Mouse (Mus musculus): ENCODE measurements at regions not wholly inside any gene's neighbourhood (a gene's known extent, or its start where the extent isn't known, plus 50 kb on each side); places are given as distances from the start of the nearest gene placed in this dataset.
A peak's percentile ranks its signal among the peaks of the same experiment; 100 is the strongest.
"Not testable (repeated sequence)": the region's sequence is repeated elsewhere in the genome, so short reads cannot be mapped to it uniquely, and the experiment has no call there.

- not testable (repeated sequence) for DNase-seq
Measured at GRCm38 (mm10) chr12:80055894-80056293, 56.9 kb downstream of the Zfp36l1 start.

- no peak for DNase-seq
Measured at GRCm38 (mm10) chr12:80055394-80055793, 57.4 kb downstream of the Zfp36l1 start.

DNA sequence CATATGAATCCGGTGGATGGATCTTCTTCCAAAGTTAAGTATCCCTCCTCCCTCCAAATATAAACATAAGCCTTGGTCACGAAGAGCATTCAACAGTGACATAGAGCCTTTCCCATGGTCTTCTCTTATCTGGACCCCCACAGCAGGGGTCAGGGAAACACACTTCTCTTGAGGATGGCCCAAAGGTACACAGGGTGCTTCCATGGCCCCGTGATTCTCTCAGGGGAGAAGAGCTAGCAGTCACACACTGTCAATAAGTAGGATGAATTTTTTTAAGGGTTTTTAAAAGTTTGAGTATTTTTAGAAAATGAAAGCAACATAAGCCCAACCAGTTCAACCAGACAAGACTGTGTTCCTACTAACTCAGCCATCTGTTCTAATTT is 58.2 kb downstream of the Zfp36l1 start:
- DNase-seq, result no peak

DNA sequence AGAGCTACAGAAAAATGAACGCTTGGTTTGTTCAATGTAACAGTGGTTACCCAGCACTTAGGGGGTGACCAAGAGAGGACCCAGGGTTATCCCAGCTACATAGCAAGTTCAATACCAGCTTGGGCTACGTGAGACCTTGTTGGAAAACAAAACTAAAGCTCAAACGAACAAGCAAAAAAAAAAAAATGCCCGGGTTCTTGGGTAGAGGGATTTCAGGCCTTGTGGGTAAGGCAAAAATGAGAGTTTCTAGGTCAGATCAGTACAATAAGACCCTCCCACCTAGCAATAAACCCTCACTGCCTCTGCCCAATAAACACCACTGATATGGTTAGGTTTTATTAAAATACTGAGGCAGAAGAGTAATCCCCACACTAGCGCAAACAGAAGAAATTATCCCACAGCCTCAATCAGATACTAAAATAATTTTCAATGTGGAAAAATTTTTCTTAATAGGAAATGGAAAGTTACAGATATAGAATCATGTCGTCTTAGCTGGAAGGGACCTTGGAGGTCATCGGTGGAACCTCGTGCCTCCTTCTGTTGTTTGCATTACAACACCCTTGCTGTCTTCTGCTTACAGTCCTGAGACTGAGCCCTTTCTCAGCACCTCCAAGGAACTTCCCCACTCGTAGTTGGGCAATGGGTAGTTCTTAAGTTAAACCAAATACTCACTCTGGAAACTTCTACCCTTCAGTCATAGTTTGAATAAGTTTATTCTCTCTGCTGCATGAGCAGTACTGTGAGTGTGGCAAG is 58.7 kb downstream of the Zfp36l1 start:
- no peak for DNase-seq

GRCm38 (mm10) chr12:80048215-80048979 is 64.4 kb downstream of the Zfp36l1 start:
- DNase-seq, result no peak

GRCm38 (mm10) chr12:80046625-80047303 is 66.0 kb downstream of the Zfp36l1 start:
- no peak for DNase-seq

DNA sequence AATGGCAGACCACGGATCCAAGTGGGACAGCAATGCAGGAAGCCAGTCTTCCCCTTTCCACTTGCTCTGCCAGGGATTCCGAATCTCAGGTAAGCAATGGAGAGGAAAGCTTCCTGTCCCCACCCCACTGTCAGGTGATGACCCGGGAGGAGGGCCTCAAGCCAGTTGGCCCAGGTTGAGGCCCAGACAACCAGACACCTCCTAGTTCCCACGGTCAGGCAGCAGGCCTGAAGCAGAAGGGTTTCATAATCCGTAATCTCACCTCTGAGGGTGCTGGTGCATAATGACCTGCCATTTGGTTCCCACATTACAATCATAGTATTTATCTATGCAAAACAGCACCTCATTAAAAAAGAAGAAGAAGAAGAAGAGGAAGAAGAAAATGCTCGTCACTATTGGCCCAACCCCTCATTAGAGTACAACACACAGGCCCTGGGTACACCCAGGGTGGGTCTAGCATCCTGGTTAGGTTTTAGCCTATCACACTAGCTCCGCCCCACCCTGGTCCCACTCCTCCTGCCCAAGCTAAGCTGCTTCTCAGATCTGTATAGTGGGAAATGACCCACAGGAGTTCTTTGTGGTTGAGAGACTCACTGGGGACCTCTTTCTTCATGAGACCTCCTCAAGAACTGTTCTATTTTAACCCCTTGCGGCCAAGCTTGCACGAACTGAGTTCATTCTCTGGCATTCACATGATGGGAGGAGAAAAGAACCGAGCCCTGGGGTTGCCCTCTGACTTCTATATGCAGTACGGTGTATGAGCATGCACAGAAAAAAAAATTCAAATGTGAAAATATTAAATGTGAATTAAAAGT is 71.1 kb downstream of the Zfp36l1 start:
- DNase-seq, result no peak

DNA sequence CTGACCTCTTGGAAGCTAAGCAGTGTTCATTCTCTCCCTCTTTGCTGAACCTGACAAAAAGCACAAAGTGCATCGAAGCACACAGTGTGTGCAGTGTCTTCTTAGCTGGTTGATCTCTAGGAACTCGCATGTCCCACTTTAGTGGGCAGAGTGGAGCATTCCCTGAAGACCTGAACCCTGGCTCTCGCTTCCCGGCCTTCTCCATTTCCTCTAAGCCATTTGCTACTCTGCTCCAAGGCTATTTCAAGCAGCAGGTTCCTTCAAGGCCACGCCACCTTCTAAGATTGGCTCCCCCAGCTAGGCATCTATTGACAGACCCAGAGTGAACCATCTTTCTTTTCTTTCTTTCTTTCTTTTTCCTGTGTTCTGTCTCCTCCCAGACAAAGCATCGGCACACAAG is 71.8 kb downstream of the Zfp36l1 start:
- DNase-seq, result no peak

DNA sequence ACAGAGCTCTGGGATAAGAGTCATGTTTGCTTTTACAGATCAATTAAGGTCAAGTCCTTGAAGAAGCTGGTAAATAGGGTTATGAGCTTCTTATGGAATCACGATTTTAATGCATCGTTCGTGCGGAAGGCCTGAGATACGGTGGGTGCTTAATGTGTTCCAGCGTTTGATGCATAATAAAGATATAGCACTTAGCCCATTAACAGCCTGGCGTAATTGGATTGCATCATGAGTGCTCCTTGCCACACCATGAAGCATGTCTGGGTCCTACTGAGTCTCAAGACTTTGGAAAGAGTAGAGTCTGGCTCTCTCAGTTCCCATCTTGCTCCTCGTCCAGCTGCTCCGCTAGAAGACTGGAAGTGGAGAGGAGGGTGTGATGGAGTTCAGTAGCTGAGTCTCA is 72.6 kb downstream of the Zfp36l1 start:
- DNase-seq, result no peak

DNA sequence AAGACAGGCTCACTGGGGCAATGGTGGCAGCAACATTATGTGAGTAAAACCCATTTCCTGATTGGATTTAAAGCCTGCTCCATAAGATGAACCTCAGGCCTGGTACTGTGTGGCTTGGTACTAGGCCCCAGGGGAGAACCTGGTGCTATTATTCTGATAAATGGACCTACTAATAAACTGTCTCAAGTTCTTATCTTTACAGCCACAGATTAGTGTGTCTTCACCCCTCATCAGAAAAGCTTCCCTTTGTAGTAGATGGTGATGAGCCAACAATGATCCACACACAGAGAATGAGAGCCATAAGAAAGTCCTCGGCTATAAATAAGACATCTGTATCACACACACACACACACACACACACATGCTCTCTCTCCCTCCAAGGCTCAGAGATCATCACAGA is 73.7 kb downstream of the Zfp36l1 start:
- no peak for DNase-seq

DNA sequence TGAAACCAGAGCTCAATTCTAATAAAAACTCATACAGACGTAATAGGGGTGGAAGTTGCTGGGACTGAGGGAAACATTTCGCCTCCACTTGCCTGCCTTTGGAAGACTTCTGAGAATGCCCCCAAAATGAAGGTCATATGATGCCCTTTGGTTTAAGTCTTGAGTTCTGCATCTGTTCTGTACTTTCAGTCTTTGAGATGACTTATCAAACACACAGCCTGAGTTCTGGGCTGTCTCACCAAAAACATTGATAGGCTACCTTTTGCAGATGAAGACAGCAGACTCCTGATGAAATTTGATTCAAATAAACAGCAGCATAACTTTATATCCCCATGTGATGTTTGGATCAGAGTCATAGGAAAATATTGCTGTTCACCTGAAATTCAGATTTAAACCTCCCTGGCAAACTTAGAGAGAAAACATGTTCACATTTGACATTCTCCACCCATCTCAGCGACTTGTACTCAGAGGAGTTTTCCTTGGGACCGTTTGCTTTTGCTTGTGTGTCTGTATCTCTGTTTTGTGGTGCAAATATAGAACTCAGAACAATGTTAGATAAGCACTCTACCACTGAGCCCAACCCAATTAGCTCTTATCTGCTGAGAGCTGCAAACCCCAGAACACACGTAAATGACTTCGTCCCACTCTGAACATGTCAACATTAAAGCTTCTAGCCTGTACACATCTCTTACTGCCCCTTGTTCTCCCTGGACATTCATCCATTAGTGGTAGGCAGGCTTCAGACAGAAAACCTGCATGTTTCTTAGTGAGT is 77.1 kb downstream of the Zfp36l1 start:
- no peak for DNase-seq

DNA sequence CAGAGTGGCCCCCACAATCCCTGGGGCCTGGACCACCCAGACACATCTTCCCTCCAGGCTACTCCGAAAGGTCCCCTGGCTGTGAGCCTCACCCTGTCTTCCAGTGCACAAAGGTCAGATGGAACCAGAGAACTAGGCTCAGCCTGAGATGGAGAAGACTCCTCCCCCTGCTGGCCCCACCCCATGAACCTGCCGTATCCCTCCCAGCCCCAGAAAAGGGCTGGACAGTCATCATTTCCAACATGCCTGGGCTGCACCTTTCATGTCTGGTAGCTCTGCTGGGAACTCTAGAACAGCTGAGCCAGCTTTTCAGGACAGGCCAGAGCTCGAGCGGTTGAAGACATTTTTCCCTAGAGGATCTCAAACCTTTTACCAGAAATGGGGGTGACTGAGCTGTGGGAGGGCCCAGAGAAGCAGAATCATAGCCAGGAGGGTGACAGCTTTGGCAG is 77.8 kb downstream of the Zfp36l1 start:
- DNase-seq, result no peak

GRCm38 (mm10) chr12:80034100-80034499 is 78.7 kb downstream of the Zfp36l1 start:
- peak; percentile 15 to 28 for DNase-seq

DNA sequence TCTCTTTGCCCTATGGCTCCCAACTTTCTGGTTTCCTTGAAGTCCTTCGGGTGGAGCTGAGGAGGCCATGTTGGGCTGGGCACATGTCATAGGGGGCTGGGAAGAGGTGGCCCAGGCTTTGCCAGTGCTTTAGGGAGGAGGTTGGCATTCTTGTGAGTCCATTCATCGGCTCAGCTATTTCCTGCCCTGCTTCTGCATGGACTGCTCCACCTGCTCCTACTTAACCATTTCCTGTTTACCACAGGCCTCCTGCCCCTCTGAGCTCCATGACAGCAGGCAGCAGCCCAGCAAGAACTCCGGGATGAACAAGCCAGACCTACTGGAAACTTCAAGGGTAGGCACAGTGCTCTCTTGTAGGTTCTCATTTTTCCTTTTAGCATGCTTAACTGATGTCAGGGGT is 80.3 kb downstream of the Zfp36l1 start:
- no peak for DNase-seq

DNA sequence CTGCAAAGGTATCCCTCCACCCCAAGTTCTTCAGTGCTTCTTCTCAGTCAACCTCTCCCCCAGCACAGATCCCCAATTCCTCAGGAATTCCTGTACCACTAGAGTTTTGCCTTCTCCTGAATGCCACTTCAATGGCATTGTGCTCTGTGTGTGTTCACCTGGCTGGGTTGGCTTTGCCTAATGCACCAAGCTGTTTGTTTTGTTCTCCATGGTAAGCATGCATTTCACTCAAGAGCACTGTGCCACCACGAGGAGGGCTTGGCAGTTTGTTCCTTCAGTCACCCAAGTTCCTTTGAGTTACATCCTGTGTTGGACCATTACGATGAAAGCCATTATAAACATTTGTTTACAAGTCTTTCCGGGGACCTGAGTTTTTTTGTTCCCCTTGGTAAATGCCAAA is 84.5 kb downstream of the Zfp36l1 start:
- DNase-seq, result no peak

DNA sequence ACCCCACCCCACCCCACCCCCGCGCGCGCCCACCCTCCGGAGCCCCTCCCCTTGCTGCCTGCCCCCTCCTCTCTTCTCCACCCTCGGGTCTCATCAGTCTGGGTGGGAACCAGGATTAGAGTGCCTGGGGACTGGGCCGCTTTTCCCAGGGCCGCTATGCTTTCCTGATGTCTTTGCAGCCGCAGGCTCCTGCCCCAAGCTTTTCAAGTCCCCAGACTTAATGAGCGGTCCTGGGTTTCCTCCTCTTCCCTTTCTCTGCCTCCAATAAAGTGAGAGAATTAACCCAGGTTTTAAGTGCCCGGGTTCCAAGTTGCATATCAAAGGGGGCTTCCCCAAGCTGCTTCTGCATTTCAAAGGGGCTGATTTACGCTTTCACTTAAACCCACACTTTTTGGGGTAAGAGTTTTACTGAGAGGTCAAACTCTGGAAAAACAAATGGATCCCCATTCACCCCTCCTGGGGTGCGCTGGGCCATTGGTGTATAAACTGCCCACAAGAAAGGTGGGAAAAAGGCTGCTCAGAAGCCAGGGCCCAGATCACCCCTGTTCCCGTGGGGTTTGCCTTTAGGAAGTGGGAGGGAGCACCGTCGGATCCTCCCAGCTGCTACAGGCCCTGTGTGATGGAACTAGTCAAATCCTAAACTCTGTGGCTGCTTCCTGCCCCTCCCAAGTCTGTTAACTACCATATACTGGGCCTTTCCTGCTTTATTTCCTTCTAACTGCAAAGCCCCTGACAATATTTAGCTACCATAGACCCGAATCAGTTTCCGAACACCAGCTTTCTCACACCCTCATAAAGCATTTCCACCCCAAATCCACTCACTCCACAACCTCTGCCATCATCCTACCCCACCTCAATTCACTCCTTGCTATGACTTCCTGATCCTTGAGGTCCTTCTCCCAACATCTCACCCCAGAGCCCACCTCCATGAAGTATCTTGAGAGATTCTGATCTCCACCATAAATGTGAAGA is 89.4 kb downstream of the Zfp36l1 start:
- no peak for DNase-seq

DNA sequence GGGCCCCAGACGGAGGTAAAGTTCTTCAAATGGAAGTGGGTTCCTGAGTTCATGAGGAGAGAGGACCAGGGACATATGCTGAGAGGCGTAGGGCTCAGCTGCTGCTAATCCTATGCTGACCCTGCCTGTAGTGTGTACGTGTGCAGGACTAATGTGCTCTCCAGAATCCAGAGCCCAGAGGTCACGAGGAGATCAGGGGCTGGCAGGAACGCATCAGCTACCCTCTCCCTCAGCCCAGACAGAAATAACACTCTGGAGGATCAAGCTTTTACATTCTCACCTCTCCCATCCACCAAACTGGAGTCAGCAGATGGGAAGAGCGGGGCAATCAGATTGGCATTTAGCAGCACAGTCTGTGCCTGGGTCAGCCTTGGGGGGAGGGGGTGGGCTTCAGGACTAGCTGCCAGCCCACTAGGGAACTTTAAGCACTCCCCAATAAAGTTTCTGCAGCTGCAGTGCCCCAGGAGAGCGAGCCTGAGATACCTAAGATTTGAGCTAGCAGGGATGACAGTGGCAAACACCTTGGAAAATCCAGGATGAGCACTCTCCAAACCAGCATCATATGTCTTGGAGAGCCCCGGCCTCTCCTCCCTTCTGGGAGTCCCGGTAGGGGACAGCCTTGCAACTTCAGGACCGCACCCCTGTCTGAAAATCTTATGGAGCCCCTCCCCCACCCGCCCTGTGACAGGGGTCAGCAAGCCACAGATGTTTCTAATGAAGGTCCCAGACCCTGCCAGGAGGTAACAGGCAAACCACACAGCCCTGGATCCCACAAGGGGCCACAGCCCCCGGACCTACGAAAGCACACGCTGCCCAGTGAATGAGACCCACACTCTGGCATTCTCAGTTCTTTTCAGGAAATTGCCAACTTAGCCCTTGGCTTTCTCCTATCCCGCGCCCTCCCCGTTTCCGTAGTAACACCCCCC is 90.4 kb downstream of the Zfp36l1 start:
- DNase-seq, result no peak

- no peak for DNase-seq
Measured at GRCm38 (mm10) chr12:80021030-80021473, 91.8 kb downstream of the Zfp36l1 start.

- peak in 1 of 2 experiments; percentile 20 for DNase-seq
Measured at GRCm38 (mm10) chr12:80018086-80018485, 94.7 kb downstream of the Zfp36l1 start.
